ENCODE assay signal across 8 mouse cellular contexts in the genomic region with DNA sequence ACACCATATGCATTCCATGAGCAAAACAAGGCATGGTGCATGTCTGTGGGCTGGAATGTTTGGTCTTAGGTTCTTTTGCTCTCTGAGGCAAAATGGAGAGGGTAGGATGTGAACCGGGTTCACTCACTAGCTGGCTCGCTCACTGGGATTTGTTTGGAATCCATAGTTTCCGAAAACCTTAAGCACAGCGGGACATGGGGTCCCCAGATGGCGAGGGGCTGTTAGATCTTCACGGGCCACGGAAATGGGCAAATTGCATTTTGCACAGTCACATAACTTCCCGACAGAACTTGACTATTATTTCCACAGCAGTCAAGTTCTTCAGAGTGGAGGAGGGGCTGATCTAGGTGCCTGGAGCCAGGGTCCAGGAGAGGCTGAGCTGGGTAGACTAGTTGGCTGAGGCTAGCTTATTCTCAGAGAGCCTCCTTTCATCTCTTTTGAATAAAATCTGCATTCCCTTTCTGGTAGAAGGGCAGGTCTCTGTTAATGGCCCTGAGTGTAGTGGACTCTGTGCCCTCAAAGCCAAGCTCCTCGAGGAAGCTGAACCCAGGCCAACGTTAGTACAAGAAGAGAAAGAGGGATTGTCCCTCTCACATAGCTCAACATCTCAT.
A peak's percentile ranks its signal among the peaks of the same experiment; 100 is the strongest.
DNase-seq lines count a peak whose midpoint lies in the region; ATAC-seq and TF ChIP-seq lines count a peak whose summit lies in the region.
"Had no signal": no experiment of that assay in that cellular context is flagged by ENCODE, and none has a peak within 500 bp of the region (broad histone marks: within the 10 kb centered on the region; RNA-seq: fewer than 3 reads in every experiment).

No protein-coding gene starts in this region.

- peaks cover 29% of the 10 kb centered on the region for H3K4me1 ChIP-seq in forebrain, embryonic 16.5 days (replicated peaks; ENCODE audit: control insufficient read depth, insufficient read depth, low read length)
- peaks cover 91% of the 10 kb centered on the region for H3K4me1 ChIP-seq in limb, embryonic 13.5 days
- peaks cover 42% of the 10 kb centered on the region for H3K4me1 ChIP-seq in stomach, embryonic 14.5 days (ENCODE audit: control insufficient read depth, insufficient read depth, low read length)
- peaks cover 7% of the 10 kb centered on the region; the same call in 1 of the 2 replicates for H3K4me1 ChIP-seq in liver, postnatal 0 days (ENCODE audit: insufficient read depth)

- peak overlapping the region; percentile 29 for H3K27ac ChIP-seq in forebrain, embryonic 16.5 days (ENCODE audit: low read length)
- H3K27ac ChIP-seq in limb, embryonic 13.5 days, result peak overlapping the region; percentile 94
- peak overlapping the region; percentile 84 for H3K27ac ChIP-seq in stomach, embryonic 14.5 days (ENCODE audit: low read length)
- no peak overlapping the region for H3K27ac ChIP-seq in liver, postnatal 0 days (ENCODE audit: low read depth)

- 30% methylated on average over 10 of the region's 10 CpGs for WGBS in forebrain, embryonic 16.5 days
- WGBS in limb, embryonic 13.5 days, result 7% methylated on average over 10 of the region's 10 CpGs
- WGBS in stomach, embryonic 14.5 days, result 46% methylated on average over 10 of the region's 10 CpGs
- WGBS in liver, postnatal 0 days (ENCODE audit: insufficient replicate concordance), result 67% methylated on average over 10 of the region's 10 CpGs

- no peak overlapping the region for H3K9ac ChIP-seq in forebrain, embryonic 16.5 days (replicated peaks; ENCODE audit: low read depth, low read length)
- no peak overlapping the region; the same call in 1 of the 2 replicates for H3K9ac ChIP-seq in limb, embryonic 13.5 days
- H3K9ac ChIP-seq in stomach, embryonic 14.5 days (replicated peaks; ENCODE audit: low read depth, low read length), result no peak overlapping the region
- H3K9ac ChIP-seq in liver, postnatal 0 days (replicated peaks), result no peak overlapping the region

- DNase-seq in left cerebral cortex, postnatal 4 days, result peak; percentile 29
- no peak for DNase-seq in left cerebral cortex, postnatal 36 days (ENCODE audit: low spot score in 2 of 2)
- DNase-seq in cerebellum, adult 11 months, result no peak
- no peak for DNase-seq in liver, postnatal 0 days

- H3K4me3 ChIP-seq in forebrain, embryonic 16.5 days (replicated peaks; ENCODE audit: low read length), result no peak overlapping the region
- no peak overlapping the region for H3K4me3 ChIP-seq in limb, embryonic 13.5 days
- H3K4me3 ChIP-seq in stomach, embryonic 14.5 days (ENCODE audit: low read depth, low read length), result no peak overlapping the region
- no peak overlapping the region for H3K4me3 ChIP-seq in liver, postnatal 0 days (ENCODE audit: low read depth, low read length)
- H3K4me3 ChIP-seq: erythroblast, embryonic 14.5 days had no signal

- H3K27me3 ChIP-seq in forebrain, embryonic 16.5 days (replicated peaks; ENCODE audit: control insufficient read depth, insufficient read depth, low read length), result no peaks in the 10 kb centered on the region
- H3K27me3 ChIP-seq in limb, embryonic 13.5 days, result no peaks in the 10 kb centered on the region
- H3K27me3 ChIP-seq in stomach, embryonic 14.5 days (ENCODE audit: control insufficient read depth, insufficient read depth, low read length), result no peaks in the 10 kb centered on the region
- no peaks in the 10 kb centered on the region for H3K27me3 ChIP-seq in liver, postnatal 0 days (ENCODE audit: insufficient read depth, low read length)

- ATAC-seq in forebrain, embryonic 16.5 days, result peak; percentile 69
- peak; percentile 46 for ATAC-seq in limb, embryonic 13.5 days (ENCODE audit: low FRiP score, low read depth)
- no peak for ATAC-seq in stomach, embryonic 14.5 days (ENCODE audit: insufficient number of reproducible peaks, insufficient read depth, low FRiP score, low read depth)
- ATAC-seq in liver, postnatal 0 days, result no peak

- TF ChIP-seq EP300 in liver, postnatal 0 days (IDR thresholded peaks at IDR 0.05; ENCODE audit: low read depth), result no peak

- no peak overlapping the region for H3K4me2 ChIP-seq in forebrain, embryonic 16.5 days (ENCODE audit: low read length)
- peak overlapping the region; percentile 46 for H3K4me2 ChIP-seq in limb, embryonic 13.5 days (replicated peaks)
- 0 out of 2 replicates have a peak overlapping the region, but pooled peaks have one; percentile 0 for H3K4me2 ChIP-seq in stomach, embryonic 14.5 days (replicated peaks; ENCODE audit: low read depth, low read length)
- no peak overlapping the region for H3K4me2 ChIP-seq in liver, postnatal 0 days (ENCODE audit: low read depth, low read length)

- no peak for TF ChIP-seq CTCF in liver, postnatal 0 days (IDR thresholded peaks at IDR 0.05; ENCODE audit: low read depth)

- no peaks in the 10 kb centered on the region for H3K9me3 ChIP-seq in forebrain, embryonic 16.5 days (ENCODE audit: control insufficient read depth, low read length)
- no peaks in the 10 kb centered on the region for H3K9me3 ChIP-seq in limb, embryonic 13.5 days
- H3K9me3 ChIP-seq in stomach, embryonic 14.5 days (ENCODE audit: control insufficient read depth, low read depth, low read length), result no peaks in the 10 kb centered on the region
- H3K9me3 ChIP-seq in liver, postnatal 0 days (ENCODE audit: low read length), result no peaks in the 10 kb centered on the region

- H3K36me3 ChIP-seq in forebrain, embryonic 16.5 days (ENCODE audit: control insufficient read depth, insufficient read depth), result no peaks in the 10 kb centered on the region
- H3K36me3 ChIP-seq in limb, embryonic 13.5 days, result no peaks in the 10 kb centered on the region
- H3K36me3 ChIP-seq in stomach, embryonic 14.5 days (ENCODE audit: control insufficient read depth, insufficient read depth, low read length), result no peaks in the 10 kb centered on the region
- H3K36me3 ChIP-seq in liver, postnatal 0 days (replicated peaks; ENCODE audit: insufficient read depth, low read length), result no peaks in the 10 kb centered on the region

- intact Hi-C loops in left cerebral cortex, postnatal 4 days (cut with DNase I), result no loop called here
- intact Hi-C loops in left cerebral cortex, postnatal 36 days (cut with DNase I), result loop anchor here (5.0 kb wide), 1 partner anchor 49 kb away; no protein-coding TSS in a partner anchor

Comparison
In these comparisons a context has a peak if more than half of its experiments do, and no peak if none do; other contexts are left out.
1. ATAC-seq: peak in forebrain, embryonic 16.5 days (single experiment) and limb, embryonic 13.5 days (single experiment); none in stomach, embryonic 14.5 days (single experiment) and liver, postnatal 0 days (single experiment).
2. H3K4me2 ChIP-seq: peak in limb, embryonic 13.5 days (single experiment) and stomach, embryonic 14.5 days (single experiment); none in forebrain, embryonic 16.5 days (single experiment) and liver, postnatal 0 days (single experiment).